Mouse (Mus musculus) bone marrow, adult 2 months (tissue): ENCODE measurements at regions not wholly inside any gene's neighbourhood (a gene's known extent, or its start where the extent isn't known, plus 50 kb on each side); places are given as distances from the start of the nearest gene placed in this dataset.

Experiments
- CTCF ChIP-seq: fragments of 200-500 bp; IDR thresholded peaks from 2 replicates; pipeline ENCODE4 v1.5.1; 2011; ENCODE audit warnings: low read length, control low read depth; ENCODE audit not compliant: control insufficient read depth, insufficient read depth
- POLR2A ChIP-seq: fragments of 200-500 bp; IDR thresholded peaks from 2 replicates; pipeline ENCODE4 v1.6.1; 2011; ENCODE audit warnings: low read depth, mild to moderate bottlenecking, control low read depth, low read length, borderline replicate concordance; ENCODE audit not compliant: control insufficient read depth

DNA sequence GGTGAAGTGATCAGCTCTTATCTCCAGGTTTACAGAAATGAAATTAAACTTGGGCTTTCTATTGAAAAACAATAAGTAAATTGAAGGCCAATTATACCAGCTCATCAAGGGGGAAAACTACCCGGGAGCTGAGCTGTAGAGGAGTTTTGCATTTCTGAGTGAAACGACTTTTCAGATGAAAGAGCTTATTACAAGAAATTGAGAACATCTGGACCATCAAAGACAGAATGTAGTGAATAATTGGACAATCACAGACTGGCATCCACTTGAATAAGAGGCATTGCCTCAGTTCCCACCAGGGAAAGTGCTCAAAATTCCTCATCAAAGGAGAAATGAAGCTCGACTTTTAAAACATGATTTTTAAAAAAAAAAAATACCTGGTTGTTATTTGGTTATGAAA, 675.7 kb upstream of the Auts2 start:
- TF ChIP-seq POLR2A (no peak), CTCF (no peak)
